Mouse (Mus musculus) T-helper 2 cell (primary cell): Measurements from ENCODE around the gene Krt18.

Source experiments
- in situ Hi-C: fragments of 300-600 bp; cut with MboI, MseI; formaldehyde crosslinking; loops from one replicate; pipeline ENCODE4 v1.15.1; 2025; ENCODE audit warnings: high pct_unique_total_duplicates

Krt18 gene

DNA sequence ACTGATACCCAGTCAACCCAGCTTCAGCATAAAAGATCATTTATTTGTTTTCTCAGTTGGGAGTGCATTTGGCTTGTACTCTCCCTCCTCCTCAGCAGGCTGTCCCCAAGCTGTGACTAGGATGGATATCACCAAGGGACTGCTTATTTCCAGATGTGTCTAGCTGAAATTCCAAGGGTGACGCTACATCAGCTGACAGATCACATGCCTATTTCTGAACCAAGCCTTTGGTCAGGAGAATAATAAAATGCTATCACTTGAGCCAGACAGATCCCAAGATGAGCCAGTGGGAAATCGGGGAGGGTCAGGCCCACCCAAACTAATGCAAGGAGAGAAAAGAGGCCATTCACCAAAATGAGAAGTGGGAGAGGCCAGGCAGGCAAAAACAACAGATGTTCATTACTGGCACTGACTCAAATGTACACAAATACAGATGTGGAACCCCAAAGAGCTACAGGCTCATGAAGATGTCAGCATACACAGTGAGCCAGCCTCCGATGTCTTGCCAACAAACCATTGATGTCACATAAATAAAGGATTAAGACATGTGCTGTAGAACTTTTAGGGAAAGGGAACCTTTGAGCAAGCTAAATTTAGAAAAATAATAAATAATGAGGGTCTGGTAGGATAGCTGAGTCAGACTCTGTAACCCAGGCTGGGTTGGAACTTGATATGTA is 17.3 kb upstream of the Krt18 start:
- in situ Hi-C loops, result no loop called here

DNA sequence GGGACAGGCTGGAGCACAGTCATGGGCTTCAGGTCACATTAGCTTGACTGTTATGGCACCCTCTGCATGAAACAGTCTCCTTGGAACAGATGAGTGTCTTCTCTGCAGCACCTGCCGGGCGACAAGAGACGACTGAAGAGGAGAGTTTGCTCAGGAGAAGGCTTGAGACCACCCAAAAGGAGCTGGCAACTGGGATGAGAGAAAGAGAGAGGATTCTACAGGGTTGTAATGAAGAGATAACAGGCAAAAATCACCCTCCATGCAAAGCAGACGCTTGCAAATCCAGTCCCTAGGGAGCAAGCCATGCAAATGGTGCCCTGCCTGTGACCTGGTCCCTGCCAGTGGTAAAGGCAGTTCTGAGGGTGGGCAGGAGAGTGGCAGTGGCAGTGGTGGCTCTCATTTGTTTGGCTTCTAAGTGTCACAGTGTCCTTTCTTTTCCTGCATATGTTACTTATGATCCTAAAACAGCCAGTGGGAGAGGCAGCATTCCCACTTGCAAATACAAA is 15.7 kb upstream of the Krt18 start:
- in situ Hi-C loops, result no loop called here

DNA sequence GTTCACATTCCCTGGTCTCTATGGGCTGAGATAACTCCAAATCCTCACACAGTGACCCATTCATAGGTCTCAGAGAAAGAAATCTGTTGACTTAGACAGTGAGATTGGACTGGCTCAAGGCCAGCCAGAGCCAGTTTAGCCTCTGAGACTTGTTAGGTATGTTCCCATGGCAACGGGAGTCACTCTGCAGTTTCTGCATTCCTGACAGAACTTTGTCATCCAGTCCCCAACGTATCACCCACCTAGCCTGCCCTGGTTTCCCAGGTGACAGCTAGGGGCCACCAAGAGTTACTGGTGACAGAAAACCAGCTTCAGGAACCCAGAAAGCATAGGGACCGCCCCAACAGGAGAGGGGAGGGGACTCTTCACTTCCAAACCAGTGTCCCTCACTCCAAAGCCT is 14.3 kb upstream of the Krt18 start:
- in situ Hi-C loops, result no loop called here

DNA sequence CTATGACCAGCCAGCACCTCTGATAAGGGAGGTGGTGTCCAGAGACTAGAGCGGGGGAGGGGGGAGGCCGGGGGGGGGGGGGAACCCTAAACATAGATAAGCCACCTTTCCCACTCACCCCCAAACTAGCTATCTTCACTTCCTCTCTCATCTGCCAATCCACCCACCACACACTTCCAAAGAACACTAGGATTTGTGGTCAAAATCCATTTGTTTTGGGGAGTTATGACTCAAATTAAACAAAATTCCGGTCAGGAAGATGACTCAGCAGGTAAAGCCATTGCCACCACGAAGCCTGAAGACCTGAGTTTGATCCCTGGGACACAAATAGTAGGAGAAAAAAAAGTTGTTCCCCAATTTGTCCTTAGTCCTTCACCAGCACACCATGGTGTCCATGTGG is 13.1 kb upstream of the Krt18 start:
- in situ Hi-C loops, result no loop called here

DNA sequence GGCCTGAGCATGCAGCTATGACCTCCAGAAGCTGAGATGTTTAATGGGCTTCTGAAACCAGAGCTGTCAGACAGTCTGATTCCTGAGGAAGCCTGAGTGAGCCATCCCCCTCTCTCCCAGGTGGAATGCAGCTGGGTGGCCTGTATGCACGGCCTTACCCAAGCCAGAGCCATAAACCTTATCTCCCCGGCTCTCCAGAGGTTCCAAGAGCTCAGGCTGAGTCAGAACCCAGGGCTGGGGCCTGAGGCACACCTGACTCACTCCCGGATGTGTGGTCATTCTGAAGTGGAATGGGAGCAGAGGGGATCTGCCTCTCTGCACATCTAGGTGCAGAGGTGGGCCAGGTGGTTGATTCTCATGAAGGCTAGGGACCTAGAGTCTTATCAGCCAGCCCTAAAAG is 11.9 kb upstream of the Krt18 start:
- in situ Hi-C loops, result no loop called here

DNA sequence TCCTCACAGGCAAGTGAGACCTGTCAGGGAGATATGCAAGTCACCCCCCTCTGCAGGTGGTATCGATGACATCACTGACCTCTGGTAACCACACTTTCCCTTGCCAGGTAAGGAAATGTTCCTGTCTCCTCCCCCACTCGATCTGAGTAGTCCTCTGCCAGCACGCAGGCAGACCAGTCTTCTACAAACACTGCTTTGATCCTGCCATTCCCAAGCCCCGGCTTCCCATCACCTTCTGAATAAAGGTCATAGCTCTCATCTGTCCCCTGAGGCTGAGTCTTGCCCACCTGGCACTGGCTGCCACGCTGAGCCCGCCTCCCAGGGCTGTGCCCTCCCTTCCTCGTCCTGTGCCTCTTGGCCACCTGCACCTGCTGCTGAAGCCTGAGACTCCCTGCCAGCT is 11.2 kb upstream of the Krt18 start:
- in situ Hi-C loops, result no loop called here

DNA sequence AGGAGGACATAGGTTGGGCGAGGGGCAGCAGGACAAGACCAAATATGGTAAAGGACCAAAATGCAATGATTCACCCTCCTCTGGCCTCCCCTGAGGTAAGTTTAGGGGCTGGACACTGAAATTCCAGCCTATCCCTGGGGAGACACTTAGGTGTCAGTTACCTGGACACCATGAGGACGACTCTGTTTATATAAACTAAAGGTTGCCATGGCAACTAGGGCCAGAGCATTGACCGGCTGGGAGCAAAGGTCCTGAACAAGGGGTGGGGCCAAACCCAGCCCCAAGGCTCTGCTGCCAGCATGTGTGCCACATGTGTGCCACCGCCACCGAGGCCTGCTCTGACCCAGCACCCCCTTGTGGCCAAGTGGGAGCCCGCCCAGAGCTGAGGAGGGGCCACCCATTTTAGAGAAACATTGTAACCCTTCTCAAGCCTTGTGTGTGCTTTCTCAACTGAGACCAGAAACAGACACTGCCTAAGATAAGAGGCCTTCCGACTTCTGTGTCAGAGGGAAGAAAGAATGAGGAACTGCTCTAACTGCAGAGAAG is 10.0 kb upstream of the Krt18 start:
- in situ Hi-C loops, result no loop called here

DNA sequence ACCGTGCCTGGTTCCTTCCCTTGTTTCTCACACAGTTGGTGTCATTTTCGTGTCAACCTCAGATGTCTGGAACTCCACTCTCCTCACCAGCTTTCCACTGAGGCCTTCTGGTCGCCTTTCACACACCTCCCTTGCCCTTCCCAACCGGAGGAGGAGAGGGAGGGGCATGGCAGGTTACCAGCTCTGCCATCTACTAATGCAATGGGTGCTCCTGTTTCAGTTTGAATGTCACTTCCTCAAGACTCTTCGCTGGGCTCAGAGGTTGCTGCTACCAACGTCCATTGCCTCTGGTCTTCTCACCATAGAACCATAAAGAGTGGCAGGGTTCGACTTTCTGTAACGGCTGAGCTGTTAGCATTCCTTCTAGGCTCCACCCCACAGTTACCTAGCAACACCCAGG is 5.5 kb upstream of the Krt18 start:
- in situ Hi-C loops, result no loop called here

DNA sequence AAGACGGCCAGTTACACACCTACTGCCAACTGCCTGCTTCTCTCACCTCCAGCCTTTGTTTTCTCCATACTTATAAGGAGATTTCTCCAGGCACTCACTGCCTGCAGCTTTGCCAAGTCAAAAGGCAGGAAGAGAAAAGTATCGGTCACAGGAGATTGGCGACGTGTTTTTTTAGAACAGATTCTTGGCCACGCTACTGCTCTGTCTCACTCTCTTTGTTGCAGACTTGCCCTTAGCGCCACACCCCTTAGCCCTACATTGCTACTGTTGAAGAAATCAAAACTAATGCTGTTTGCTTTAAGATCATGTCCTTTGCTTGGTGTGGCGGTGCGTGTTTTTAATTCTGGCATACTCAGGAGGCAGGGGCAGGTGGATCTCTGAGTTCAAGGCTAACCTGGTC is 4.1 kb upstream of the Krt18 start:
- in situ Hi-C loops, result no loop called here

DNA sequence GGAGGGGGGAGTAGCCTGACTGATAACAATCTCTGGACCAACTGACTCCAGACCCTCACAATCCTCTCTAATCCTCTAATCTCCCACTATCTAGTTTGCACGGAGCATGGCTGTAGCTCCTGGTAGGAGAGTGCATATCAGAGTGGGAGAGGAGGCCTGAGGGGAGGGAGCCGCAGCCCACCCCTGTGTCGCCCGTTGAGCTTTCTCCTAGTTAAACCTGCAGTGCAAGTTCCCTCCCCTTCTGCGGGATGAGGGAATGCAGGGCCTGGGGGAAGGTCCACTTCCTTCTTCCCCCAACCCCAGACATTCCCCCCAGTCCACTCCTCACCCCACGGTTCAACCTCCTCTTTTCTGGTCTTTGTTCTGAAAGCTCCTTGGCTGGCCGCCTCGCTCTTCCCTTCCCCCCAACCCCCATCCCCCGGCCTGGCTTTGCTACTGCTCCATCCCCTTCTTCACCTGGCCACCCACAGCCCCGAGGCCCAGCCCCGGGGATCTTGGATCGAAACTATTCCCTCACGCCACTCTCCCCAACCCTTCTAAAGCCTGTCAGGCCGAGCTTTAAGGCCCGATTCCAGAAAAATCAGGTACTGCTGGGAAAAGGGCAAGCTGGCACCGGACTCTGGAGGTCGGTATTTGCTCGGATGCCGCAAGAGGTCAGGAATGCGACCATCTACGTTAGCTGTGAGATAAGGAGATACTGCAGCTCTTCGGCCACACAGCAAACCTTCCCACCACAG is 2.7 kb upstream of the Krt18 start:
- in situ Hi-C loops, result no loop called here

DNA sequence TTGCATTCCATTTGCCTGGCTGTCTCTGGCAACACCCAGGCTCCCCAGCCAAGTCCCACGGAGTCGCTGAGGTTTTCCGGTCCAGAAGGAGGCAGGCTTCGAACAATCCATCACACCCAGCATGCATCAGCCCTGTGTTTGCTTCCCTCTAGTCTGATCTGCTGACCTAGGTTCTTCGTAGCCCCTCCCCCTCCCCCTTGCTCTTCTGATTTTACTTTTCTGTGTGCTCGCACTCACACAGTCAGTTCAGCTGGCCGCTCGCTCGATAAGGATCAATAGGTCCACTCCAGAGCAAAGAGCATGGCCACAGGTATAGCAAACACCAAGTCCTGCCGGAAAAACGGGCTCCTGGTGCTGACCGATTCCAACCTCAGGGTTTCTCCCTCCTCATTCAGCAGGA is 1.6 kb upstream of the Krt18 start:
- in situ Hi-C loops, result no loop called here

DNA sequence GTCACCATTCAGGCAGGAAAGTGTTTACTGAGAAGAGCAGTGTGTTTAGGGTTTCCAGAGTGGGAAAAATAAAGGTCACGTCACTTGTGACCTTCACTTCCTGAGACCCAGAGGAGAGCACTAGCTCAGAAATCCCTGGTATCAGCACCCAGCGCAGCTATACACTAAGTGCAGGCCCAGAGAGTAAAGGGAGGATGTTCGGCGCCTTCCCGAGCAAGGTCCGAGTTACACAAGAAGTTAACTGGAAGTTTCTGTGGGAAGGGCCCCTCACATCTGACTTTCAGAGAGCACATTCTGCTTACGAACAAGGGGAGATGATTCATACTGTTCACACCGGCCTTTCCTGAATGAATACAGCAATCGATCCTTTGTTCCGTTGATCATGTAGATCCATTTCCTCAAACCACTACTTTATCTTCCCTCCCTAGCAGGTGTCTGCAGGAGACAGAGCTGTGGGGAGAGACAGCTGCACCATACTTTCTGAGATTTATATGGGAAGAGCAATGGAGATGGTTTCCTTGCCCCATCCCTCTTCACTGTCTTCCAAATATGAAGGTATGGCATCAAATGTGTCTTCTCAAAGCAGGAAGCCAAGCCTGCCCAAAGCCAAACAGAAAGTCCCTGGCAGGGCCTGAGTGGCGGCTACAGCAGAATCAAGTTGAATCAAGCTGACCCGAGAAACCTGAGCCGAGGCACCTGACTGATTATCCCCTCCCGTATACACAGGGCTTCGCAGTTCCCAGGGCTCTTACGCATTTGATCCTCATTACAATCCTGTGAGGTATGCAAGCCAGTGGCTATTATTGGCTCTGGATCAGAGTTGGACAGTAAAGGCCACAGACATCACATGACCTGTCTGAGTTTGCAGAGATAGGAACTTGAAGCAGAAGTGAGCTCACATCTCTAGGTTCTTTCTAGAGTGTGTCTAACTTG is 6.4 kb downstream of the Krt18 start:
- in situ Hi-C loops, result no loop called here

DNA sequence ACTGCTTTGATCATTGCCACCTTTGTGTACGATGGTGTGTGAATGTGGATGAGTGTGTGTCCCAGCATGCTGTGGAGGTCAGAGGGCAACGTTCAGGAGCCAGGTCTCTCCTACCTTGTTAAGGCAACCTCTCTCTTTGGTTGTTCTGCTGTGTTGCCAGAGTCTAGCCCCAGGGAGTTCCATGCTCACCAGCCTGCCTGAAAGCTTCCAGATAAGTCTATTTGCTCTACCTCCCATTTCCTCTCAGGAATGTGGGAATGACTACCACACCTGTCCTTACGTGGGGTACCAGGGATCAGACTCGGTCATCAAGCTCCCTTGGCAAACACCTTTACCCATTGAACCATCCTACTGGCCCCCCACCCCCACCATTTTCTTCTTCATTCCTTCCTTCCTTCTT is 12.3 kb downstream of the Krt18 start:
- in situ Hi-C loops, result no loop called here

DNA sequence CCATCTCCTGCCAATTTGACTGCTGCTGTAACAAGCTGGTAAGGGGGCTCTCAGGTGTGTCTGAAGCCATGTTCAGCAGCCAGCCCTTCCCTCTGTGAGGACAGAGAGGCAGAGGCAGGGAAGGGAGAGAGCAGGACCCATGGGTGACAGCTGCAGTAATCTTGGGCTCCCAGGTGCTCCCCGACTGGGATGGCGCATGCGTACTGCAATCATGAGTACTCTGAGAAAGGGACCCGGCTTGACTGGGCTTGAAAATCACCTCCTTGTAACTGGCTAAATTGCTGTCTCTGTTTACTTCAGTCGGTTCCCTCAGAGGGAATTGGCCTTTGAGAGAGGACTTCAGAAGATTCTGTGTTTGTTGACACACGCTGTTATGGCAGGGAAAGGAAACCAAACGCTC is 14.0 kb downstream of the Krt18 start:
- in situ Hi-C loops, result no loop called here

DNA sequence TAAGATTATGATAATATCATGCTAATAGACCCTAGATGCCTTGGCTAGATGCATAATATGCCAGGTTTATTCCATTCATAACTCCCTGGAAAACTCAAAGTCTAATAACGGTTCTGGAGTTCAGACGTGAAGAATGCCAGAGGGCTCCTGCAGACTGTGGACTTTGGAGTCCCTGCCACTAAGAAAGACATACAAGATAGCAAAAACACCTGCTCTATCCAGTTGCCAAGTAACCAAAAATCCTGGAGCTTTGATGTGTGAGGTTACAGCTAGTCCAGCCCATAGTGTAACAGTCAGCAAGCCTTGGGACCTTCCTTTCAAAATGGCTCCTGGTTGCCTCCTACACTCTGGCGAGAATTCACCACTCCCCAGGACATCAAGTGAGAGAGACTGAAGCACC is 16.8 kb downstream of the Krt18 start:
- in situ Hi-C loops, result no loop called here

DNA sequence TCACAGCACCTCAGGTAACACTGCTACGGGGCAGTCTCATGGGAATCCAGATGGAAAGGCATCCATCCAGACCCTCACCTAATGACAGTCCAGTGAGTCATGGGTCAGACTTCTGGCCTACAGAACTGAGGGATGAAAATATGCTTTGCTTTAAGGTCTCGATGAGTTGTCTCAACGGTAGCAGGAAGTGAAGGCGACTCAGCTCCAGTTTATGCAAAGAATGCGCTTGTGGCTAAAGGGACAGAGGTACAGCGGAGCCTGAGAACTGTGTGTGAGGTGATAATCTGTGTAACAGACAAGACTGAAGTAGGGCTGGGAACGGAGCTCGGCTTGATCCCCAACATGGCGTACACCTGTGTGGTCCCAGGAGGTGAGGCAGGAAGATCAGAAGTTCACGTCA is 17.7 kb downstream of the Krt18 start:
- in situ Hi-C loops, result no loop called here

DNA sequence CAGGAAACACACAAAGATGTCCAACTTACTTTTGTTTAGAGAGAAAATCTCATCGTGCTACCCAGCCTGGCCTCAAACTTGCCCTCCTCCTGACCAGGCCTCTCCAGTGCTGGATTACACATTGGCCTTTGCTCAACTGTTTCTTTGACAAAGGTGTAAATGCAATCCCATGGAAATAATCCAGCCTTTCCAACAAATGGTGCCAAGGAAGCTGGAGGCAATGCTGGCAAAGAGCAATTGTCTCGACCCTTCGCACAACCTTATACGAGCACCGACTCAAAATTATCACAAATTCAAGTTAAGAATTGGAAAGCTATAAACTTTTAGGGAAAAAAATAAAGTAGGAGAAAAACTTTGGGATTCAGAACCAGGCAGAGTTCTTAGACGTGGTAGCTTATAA is 20.0 kb downstream of the Krt18 start:
- in situ Hi-C loops, result no loop called here

DNA sequence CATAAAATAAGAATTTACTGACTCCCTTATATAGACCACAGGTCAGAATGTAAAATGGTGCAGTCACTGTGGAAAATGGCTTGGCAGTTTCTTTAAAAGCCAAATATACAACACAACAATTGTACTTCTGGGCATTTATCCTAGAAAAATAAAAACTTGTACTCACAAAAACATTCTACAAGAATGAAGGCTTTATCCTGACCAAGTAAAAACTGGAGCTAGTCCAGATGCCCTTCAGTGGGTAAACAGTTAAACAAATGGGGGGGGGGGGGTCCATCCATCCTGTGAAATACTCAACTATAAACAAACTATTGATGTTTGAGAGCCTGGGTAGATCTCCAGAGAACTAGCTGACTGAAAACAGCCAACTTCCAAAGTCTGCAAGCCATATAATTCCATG is 21.9 kb downstream of the Krt18 start:
- in situ Hi-C loops, result no loop called here

DNA sequence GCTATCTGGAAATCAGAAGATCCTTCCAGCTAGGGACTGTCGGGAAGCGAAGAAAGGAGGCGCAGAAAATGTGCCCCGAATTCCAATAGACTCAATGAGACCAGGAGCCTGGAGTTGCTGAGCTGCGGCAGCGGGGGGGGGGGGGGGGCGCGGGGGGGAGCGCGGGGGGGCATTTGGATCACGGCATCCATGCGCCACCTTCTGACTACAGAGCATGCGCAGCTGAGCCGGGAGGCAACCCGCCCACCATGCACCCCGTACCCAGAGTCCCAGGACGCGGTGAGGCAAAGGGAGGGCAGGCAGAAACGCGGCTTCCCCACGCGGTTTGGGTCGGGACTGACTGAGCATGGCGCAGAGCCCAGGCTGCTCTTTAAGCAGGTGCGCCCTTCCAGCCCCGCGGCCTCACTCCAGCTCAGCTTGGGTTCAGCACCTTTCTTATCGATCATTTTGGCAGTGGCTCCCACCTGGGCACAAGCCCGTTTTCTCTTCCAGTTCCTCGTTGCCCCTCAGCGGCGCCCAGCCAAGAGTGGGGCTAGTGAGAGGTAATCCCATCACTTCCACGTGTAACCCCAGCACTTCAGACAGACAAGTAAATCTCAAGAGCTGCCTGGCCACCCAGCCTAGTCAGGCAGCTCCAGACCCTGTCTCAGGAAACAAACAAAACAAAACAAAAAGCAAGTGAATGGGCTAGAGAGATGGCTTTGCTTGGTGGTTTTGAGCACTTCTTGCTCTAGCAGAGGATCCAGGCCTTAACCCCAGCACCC is 24.1 kb downstream of the Krt18 start:
- in situ Hi-C loops, result no loop called here

DNA sequence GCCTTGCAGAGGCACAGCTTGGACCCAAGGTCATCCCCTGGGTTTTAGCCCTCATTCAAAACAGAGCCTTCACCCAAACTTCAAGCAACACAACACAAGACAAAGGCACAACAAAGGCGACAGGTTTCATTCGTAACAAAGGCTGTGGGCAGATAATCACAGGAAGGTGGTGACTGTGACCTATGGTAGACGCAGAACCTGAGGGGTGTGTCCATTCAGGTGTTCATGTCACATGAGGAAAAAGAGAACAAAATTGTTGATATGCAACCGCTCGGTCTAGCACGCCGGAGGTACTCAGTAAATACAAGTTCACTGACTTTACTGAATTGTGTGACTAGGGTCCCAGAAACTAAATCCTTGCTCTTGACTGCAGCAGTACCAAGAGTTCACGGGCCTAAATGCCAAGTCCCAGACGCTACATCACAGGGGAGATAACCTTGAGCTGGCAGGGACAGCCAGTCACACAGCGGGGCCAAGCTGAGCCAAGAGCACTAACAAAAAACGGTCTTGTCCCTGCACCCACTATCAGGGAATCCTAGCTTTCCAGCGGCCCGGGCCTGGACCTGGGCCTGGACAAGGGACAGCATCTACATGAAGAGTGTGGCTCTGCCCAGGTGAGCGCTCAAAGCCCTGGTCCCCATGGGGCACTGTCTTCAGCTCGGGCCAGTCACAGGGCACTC is 28.7 kb downstream of the Krt18 start:
- in situ Hi-C loops, result no loop called here
